Mouse (Mus musculus) embryonic fibroblast, embryonic 13.5 days (primary cell): ENCODE results near the gene Mapk8ip2.

ENCODE experiments used
- CTCF ChIP-seq: IDR thresholded peaks from 2 replicates; pipeline ENCODE4 v1.5.1; 2011; ENCODE audit warnings: mild to moderate bottlenecking, control low read depth, low read length, moderate library complexity, borderline replicate concordance; ENCODE audit not compliant: insufficient read depth
- POLR2A ChIP-seq: IDR thresholded peaks from 2 replicates; pipeline ENCODE4 v1.6.1; 2011; ENCODE audit warnings: low read depth, mild to moderate bottlenecking, control low read depth, low read length, moderate library complexity

DNA sequence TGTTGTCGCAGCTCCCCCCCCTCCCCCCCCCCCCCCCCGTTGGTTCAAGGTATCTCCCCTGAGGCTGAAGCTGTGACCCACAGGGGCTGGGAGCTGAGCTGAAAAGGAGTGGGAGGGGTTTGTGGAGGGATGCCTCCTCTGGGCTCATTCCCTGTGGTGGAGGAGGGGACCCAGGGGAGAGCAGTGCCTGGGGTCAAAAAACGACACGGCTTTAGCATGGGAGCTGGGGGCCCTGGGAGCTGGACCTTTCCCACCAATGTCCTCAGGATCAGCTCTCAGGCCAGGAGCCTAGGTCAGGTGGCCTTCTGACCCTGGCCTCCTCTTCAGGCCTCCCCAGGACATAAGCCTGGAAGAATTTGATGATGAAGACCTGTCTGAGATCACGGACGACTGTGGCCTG lies 1.1 kb downstream of the Mapk8ip2 start:
- TF ChIP-seq CTCF (no peak), POLR2A (no peak)
